Mouse (Mus musculus): ENCODE results near the gene Enox2. TPM values are rescaled to one million over a fixed set of nuclear protein-coding genes. Genes with fewer than 3 reads are reported as not detected.

Gene Enox2
- polyA plus RNA-seq, 1 experiment from 2014 or later = 9.9 TPM

Other genes with a start within 250 kb of the Enox2 start
- 1.2 and 1.7 TPM in 2 replicates for gene Arhgap36, start 175.7 kb upstream of the Enox2 start, polyA plus RNA-seq (2014; fragmentation: Nextera tagmentation; extraction: Ambion mirVana)